Comparison of ENCODE assay signal across 8 mouse cellular contexts in the genomic region with DNA sequence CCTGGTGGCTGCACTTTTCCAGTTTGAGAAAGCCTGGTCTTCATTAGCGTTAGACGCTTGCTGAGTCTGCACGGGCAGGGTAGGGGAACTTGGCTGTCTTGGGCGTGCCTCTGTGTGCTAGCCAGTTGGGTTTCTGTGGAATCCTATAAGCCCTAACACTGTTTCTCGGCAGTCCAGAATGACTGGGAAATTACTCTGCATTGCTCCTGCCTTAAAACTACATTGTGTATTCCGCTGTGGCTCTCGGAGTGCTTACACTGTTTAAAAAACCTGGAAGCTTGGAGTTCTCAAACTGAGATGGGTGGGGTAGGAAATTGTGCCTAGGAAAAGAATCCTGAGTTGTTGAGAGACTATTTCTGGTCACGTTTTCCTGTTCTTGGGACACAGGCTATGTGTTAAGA.
DNase-seq lines count a peak whose midpoint lies in the region; ATAC-seq lines count a peak whose summit lies in the region.

No protein-coding gene starts in this region.

- H3K27me3 ChIP-seq in hindbrain, embryonic 12.5 days: no peaks in the 10 kb centered on the region
- H3K27me3 ChIP-seq in forebrain, embryonic 11.5 days (ENCODE audit: control insufficient read depth, insufficient read depth, low read length): no peaks in the 10 kb centered on the region
- no peaks in the 10 kb centered on the region for H3K27me3 ChIP-seq in forebrain, embryonic 13.5 days

- H3K9me3 ChIP-seq in hindbrain, embryonic 12.5 days (replicated peaks): no peaks in the 10 kb centered on the region
- H3K9me3 ChIP-seq in forebrain, embryonic 11.5 days (ENCODE audit: control insufficient read depth, low read length): no peaks in the 10 kb centered on the region
- H3K9me3 ChIP-seq in forebrain, embryonic 13.5 days (replicated peaks): no peaks in the 10 kb centered on the region

- no peak overlapping the region for H3K4me3 ChIP-seq in hindbrain, embryonic 12.5 days
- no peak overlapping the region for H3K4me3 ChIP-seq in forebrain, embryonic 11.5 days (ENCODE audit: low read depth, low read length)
- H3K4me3 ChIP-seq in forebrain, embryonic 13.5 days: no peak overlapping the region

- WGBS in hindbrain, embryonic 12.5 days: 63% methylated on average over 8 of the region's 8 CpGs
- 70% methylated on average over 8 of the region's 8 CpGs for WGBS in forebrain, embryonic 11.5 days
- WGBS in forebrain, embryonic 13.5 days: 77% methylated on average over 8 of the region's 8 CpGs

- no peak for ATAC-seq in hindbrain, embryonic 12.5 days (ENCODE audit: low FRiP score)
- ATAC-seq in forebrain, embryonic 11.5 days (replicated peaks; ENCODE audit: low FRiP score): no peak
- ATAC-seq in forebrain, embryonic 13.5 days: no peak

- peak overlapping the region; percentile 23; the same call in 1 of the 2 replicates for H3K27ac ChIP-seq in hindbrain, embryonic 12.5 days
- H3K27ac ChIP-seq in forebrain, embryonic 11.5 days (ENCODE audit: low read depth, low read length): no peak overlapping the region
- no peak overlapping the region for H3K27ac ChIP-seq in forebrain, embryonic 13.5 days

- DNase-seq in kidney, adult 9 months: peak; percentile 14
- DNase-seq in kidney, postnatal 14 days: no peak
- DNase-seq in embryo, embryonic 9.5 days (ENCODE audit: extremely low spot score): peak; percentile 24
- DNase-seq in lung, postnatal 10 days: peak; percentile 21
- no peak for DNase-seq in forebrain, embryonic 11.5 days (ENCODE audit: low spot score)
- no peak for DNase-seq in frontal cortex, postnatal 10 days (ENCODE audit: low spot score in 2 of 2)

- no peaks in the 10 kb centered on the region for H3K4me1 ChIP-seq in hindbrain, embryonic 12.5 days
- no peaks in the 10 kb centered on the region for H3K4me1 ChIP-seq in forebrain, embryonic 11.5 days (replicated peaks; ENCODE audit: control insufficient read depth, insufficient read depth, low read length)
- 0 out of 2 replicates have a peak, but pooled peaks cover 4% of the 10 kb centered on the region for H3K4me1 ChIP-seq in forebrain, embryonic 13.5 days

- H3K36me3 ChIP-seq in hindbrain, embryonic 12.5 days: no peaks in the 10 kb centered on the region
- H3K36me3 ChIP-seq in forebrain, embryonic 11.5 days (ENCODE audit: control insufficient read depth, insufficient read depth, low read length): no peaks in the 10 kb centered on the region
- peaks cover 6% of the 10 kb centered on the region; the same call in 1 of the 2 replicates for H3K36me3 ChIP-seq in forebrain, embryonic 13.5 days (ENCODE audit: poor library complexity, severe bottlenecking)

- no peak overlapping the region for H3K9ac ChIP-seq in hindbrain, embryonic 12.5 days
- no peak overlapping the region for H3K9ac ChIP-seq in forebrain, embryonic 11.5 days (ENCODE audit: low read length)
- no peak overlapping the region for H3K9ac ChIP-seq in forebrain, embryonic 13.5 days

- no peak overlapping the region for H3K4me2 ChIP-seq in hindbrain, embryonic 12.5 days (replicated peaks)
- H3K4me2 ChIP-seq in forebrain, embryonic 11.5 days (ENCODE audit: low read depth, low read length, severe bottlenecking): no peak overlapping the region
- H3K4me2 ChIP-seq in forebrain, embryonic 13.5 days: no peak overlapping the region

Comparison
In these comparisons a context has a peak if more than half of its experiments do, and no peak if none do; other contexts are left out.
1. DNase-seq: peak in kidney, adult 9 months (single experiment), embryo, embryonic 9.5 days (single experiment) and lung, postnatal 10 days (single experiment); none in kidney, postnatal 14 days (single experiment), forebrain, embryonic 11.5 days (single experiment) and frontal cortex, postnatal 10 days (0 of 2).